Mouse (Mus musculus): ENCODE measurements around the gene Ano6. TPM values are rescaled to one million over a fixed set of nuclear protein-coding genes. Genes with fewer than 3 reads are reported as not detected.

The Ano6 gene
- polyA plus RNA-seq, 1 experiment: 104 TPM

- peaks cover 37% of the 10 kb centered on the region for H3K36me3 ChIP-seq (ENCODE audit: control insufficient read depth, insufficient read depth, low read length)
- no peak overlapping the region for H3K4me3 ChIP-seq (ENCODE audit: control insufficient read depth, insufficient read depth, low read length)
- DNase-seq: no peak
- H3K4me1 ChIP-seq (replicated peaks; ENCODE audit: control insufficient read depth, insufficient read depth, low read length): peaks cover 3% of the 10 kb centered on the region
- no peak overlapping the region for H3K27ac ChIP-seq (ENCODE audit: control insufficient read depth, insufficient read depth, low read length)
- 97% methylated on average over 3 of the region's 3 CpGs for WGBS
- H3K27me3 ChIP-seq (ENCODE audit: control insufficient read depth, insufficient read depth, low read length): no peaks in the 10 kb centered on the region
- TF ChIP-seq CTCF (IDR thresholded peaks at IDR 0.05; ENCODE audit: borderline replicate concordance, control insufficient read depth, extremely low read depth, insufficient read depth, low read length, poor library complexity): no peak
- no peak for TF ChIP-seq POLR2A (IDR thresholded peaks at IDR 0.05; ENCODE audit: control insufficient read depth, extremely low read depth, insufficient read depth, low read length, poor library complexity)
These were observed 119.6 kb downstream of the Ano6 start for GRCm38 (mm10) chr15:95910099-95910780.

GRCm38 (mm10) chr15:95914963-95915362 is 124.3 kb downstream of the Ano6 start:
- TF ChIP-seq POLR2A (IDR thresholded peaks at IDR 0.05; ENCODE audit: control insufficient read depth, extremely low read depth, insufficient read depth, low read length, poor library complexity) (no peak), CTCF (IDR thresholded peaks at IDR 0.05; ENCODE audit: borderline replicate concordance, control insufficient read depth, extremely low read depth, insufficient read depth, low read length, poor library complexity) (no peak)
- WGBS: 96% methylated on average over 3 of the region's 3 CpGs
- Histone ChIP-seq H3K27me3 (ENCODE audit: control insufficient read depth, insufficient read depth, low read length) (no peaks in the 10 kb centered on the region), H3K4me3 (ENCODE audit: control insufficient read depth, insufficient read depth, low read length) (no peak overlapping the region), H3K36me3 (ENCODE audit: control insufficient read depth, insufficient read depth, low read length) (peaks cover 61% of the 10 kb centered on the region), H3K27ac (ENCODE audit: control insufficient read depth, insufficient read depth, low read length) (no peak overlapping the region), H3K4me1 (replicated peaks; ENCODE audit: control insufficient read depth, insufficient read depth, low read length) (no peaks in the 10 kb centered on the region)
- no peak for DNase-seq

GRCm38 (mm10) chr15:95915477-95915876 is 124.8 kb downstream of the Ano6 start:
- DNase-seq: no peak
- Histone ChIP-seq H3K4me1 (replicated peaks; ENCODE audit: control insufficient read depth, insufficient read depth, low read length) (no peaks in the 10 kb centered on the region), H3K4me3 (ENCODE audit: control insufficient read depth, insufficient read depth, low read length) (no peak overlapping the region), H3K36me3 (ENCODE audit: control insufficient read depth, insufficient read depth, low read length) (peaks cover 63% of the 10 kb centered on the region), H3K27me3 (ENCODE audit: control insufficient read depth, insufficient read depth, low read length) (no peaks in the 10 kb centered on the region), H3K27ac (ENCODE audit: control insufficient read depth, insufficient read depth, low read length) (no peak overlapping the region)
- TF ChIP-seq POLR2A (IDR thresholded peaks at IDR 0.05; ENCODE audit: control insufficient read depth, extremely low read depth, insufficient read depth, low read length, poor library complexity) (no peak), CTCF (IDR thresholded peaks at IDR 0.05; ENCODE audit: borderline replicate concordance, control insufficient read depth, extremely low read depth, insufficient read depth, low read length, poor library complexity) (no peak)
- 97% methylated on average over 3 of the region's 3 CpGs for WGBS

- Histone ChIP-seq H3K36me3 (ENCODE audit: control insufficient read depth, insufficient read depth, low read length) (peaks cover 77% of the 10 kb centered on the region), H3K4me1 (replicated peaks; ENCODE audit: control insufficient read depth, insufficient read depth, low read length) (no peaks in the 10 kb centered on the region)
- DNase-seq: no peak
These were observed 126.7 kb downstream of the Ano6 start for GRCm38 (mm10) chr15:95917330-95917729.

GRCm38 (mm10) chr15:95920047-95920446 is 129.4 kb downstream of the Ano6 start:
- no peak for DNase-seq
- Histone ChIP-seq H3K36me3 (ENCODE audit: control insufficient read depth, insufficient read depth, low read length) (peaks cover 55% of the 10 kb centered on the region), H3K27ac (ENCODE audit: control insufficient read depth, insufficient read depth, low read length) (no peak overlapping the region), H3K27me3 (ENCODE audit: control insufficient read depth, insufficient read depth, low read length) (no peaks in the 10 kb centered on the region), H3K4me3 (ENCODE audit: control insufficient read depth, insufficient read depth, low read length) (no peak overlapping the region), H3K4me1 (replicated peaks; ENCODE audit: control insufficient read depth, insufficient read depth, low read length) (no peaks in the 10 kb centered on the region)
- WGBS: 75% methylated on average over 9 of the region's 9 CpGs
- TF ChIP-seq CTCF (IDR thresholded peaks at IDR 0.05; ENCODE audit: borderline replicate concordance, control insufficient read depth, extremely low read depth, insufficient read depth, low read length, poor library complexity) (no peak), POLR2A (IDR thresholded peaks at IDR 0.05; ENCODE audit: control insufficient read depth, extremely low read depth, insufficient read depth, low read length, poor library complexity) (no peak)

More at GRCm38 (mm10) chr15:95917330-95917729, 126.7 kb downstream of the Ano6 start:
- WGBS: 98% methylated on average over 3 of the region's 3 CpGs
- H3K27me3 ChIP-seq (ENCODE audit: control insufficient read depth, insufficient read depth, low read length): no peaks in the 10 kb centered on the region
- no peak for TF ChIP-seq CTCF (IDR thresholded peaks at IDR 0.05; ENCODE audit: borderline replicate concordance, control insufficient read depth, extremely low read depth, insufficient read depth, low read length, poor library complexity)
- TF ChIP-seq POLR2A (IDR thresholded peaks at IDR 0.05; ENCODE audit: control insufficient read depth, extremely low read depth, insufficient read depth, low read length, poor library complexity): no peak
- no peak overlapping the region for H3K27ac ChIP-seq (ENCODE audit: control insufficient read depth, insufficient read depth, low read length)
- no peak overlapping the region for H3K4me3 ChIP-seq (ENCODE audit: control insufficient read depth, insufficient read depth, low read length)

- H3K27me3 ChIP-seq (ENCODE audit: control insufficient read depth, insufficient read depth, low read length): no peaks in the 10 kb centered on the region
- peaks cover 5% of the 10 kb centered on the region; the same call in 1 of the 2 replicates for H3K4me1 ChIP-seq (replicated peaks; ENCODE audit: control insufficient read depth, insufficient read depth, low read length)
- no peak overlapping the region for H3K4me3 ChIP-seq (ENCODE audit: control insufficient read depth, insufficient read depth, low read length)
- H3K36me3 ChIP-seq (ENCODE audit: control insufficient read depth, insufficient read depth, low read length): peaks cover 49% of the 10 kb centered on the region
- WGBS: 97% methylated on average over 3 of the region's 3 CpGs
- DNase-seq: no peak
- TF ChIP-seq CTCF (IDR thresholded peaks at IDR 0.05; ENCODE audit: borderline replicate concordance, control insufficient read depth, extremely low read depth, insufficient read depth, low read length, poor library complexity): no peak
- TF ChIP-seq POLR2A (IDR thresholded peaks at IDR 0.05; ENCODE audit: control insufficient read depth, extremely low read depth, insufficient read depth, low read length, poor library complexity): no peak
- no peak overlapping the region for H3K27ac ChIP-seq (ENCODE audit: control insufficient read depth, insufficient read depth, low read length)
These were observed 130.4 kb downstream of the Ano6 start for GRCm38 (mm10) chr15:95921072-95921471.

Measured in thymus, adult 2 months (tissue).